Mouse (Mus musculus): ENCODE data around the gene Zfp85. TPM values are rescaled to one million over a fixed set of nuclear protein-coding genes. Genes with fewer than 3 reads are reported as not detected.
"Not testable (repeated sequence)": the region's sequence is repeated elsewhere in the genome, so short reads cannot be mapped to it uniquely, and the experiment has no call there.

Gene Zfp85
- polyA plus RNA-seq, 1 experiment from 2014 or later, result 0.81 TPM

GRCm38 (mm10) chr13:67743896-67744295 lies 11.1 kb downstream of the Zfp85 start:
- no peaks in the 10 kb centered on the region for H3K27me3 ChIP-seq (ENCODE audit: control insufficient read depth, insufficient read depth, low read depth, low read length)
- no peak overlapping the region for H3K4me2 ChIP-seq (ENCODE audit: low read depth, low read length)
- no peak overlapping the region for H3K27ac ChIP-seq (ENCODE audit: low read length)
- no peaks in the 10 kb centered on the region for H3K9me3 ChIP-seq (replicated peaks; ENCODE audit: control insufficient read depth, low read length)
- no peak overlapping the region for H3K9ac ChIP-seq (ENCODE audit: low read depth, low read length)
- no peaks in the 10 kb centered on the region for H3K4me1 ChIP-seq (ENCODE audit: control insufficient read depth, low read depth, low read length)
- peaks cover 5% of the 10 kb centered on the region for H3K36me3 ChIP-seq (ENCODE audit: control insufficient read depth, insufficient read depth)
- no peak for ATAC-seq (ENCODE audit: low read depth)
- WGBS (ENCODE audit: insufficient replicate concordance), result 81% methylated on average over 9 of the region's 9 CpGs
- no peak overlapping the region for H3K4me3 ChIP-seq (ENCODE audit: low read depth, low read length)

- no peak overlapping the region for H3K4me2 ChIP-seq (ENCODE audit: low read depth, low read length)
- ATAC-seq (ENCODE audit: low read depth), result no peak
- no peaks in the 10 kb centered on the region for H3K4me1 ChIP-seq (ENCODE audit: control insufficient read depth, low read depth, low read length)
- 75% methylated on average over 3 of the region's 3 CpGs for WGBS (ENCODE audit: insufficient replicate concordance)
- no peak overlapping the region for H3K9ac ChIP-seq (ENCODE audit: low read depth, low read length)
- no peaks in the 10 kb centered on the region for H3K9me3 ChIP-seq (replicated peaks; ENCODE audit: control insufficient read depth, low read length)
- H3K36me3 ChIP-seq (ENCODE audit: control insufficient read depth, insufficient read depth), result peaks cover under 1% of the 10 kb centered on the region; the same call in 1 of the 2 replicates
- no peak overlapping the region for H3K4me3 ChIP-seq (ENCODE audit: low read depth, low read length)
- no peak overlapping the region for H3K27ac ChIP-seq (ENCODE audit: low read length)
- no peaks in the 10 kb centered on the region for H3K27me3 ChIP-seq (ENCODE audit: control insufficient read depth, insufficient read depth, low read depth, low read length)
These were observed 12.1 kb downstream of the Zfp85 start for GRCm38 (mm10) chr13:67742941-67743340.

- not testable (repeated sequence) for H3K4me3 ChIP-seq (ENCODE audit: low read depth, low read length); H3K27ac ChIP-seq (ENCODE audit: low read length); H3K4me1 ChIP-seq (ENCODE audit: control insufficient read depth, low read depth, low read length); H3K36me3 ChIP-seq (ENCODE audit: control insufficient read depth, insufficient read depth); H3K27me3 ChIP-seq (ENCODE audit: control insufficient read depth, insufficient read depth, low read depth, low read length); ATAC-seq (ENCODE audit: low read depth); H3K4me2 ChIP-seq (ENCODE audit: low read depth, low read length); H3K9me3 ChIP-seq (replicated peaks; ENCODE audit: control insufficient read depth, low read length); H3K9ac ChIP-seq (ENCODE audit: low read depth, low read length)
- WGBS (ENCODE audit: insufficient replicate concordance), result 80% methylated on average over 9 of the region's 9 CpGs
These were observed 20.6 kb downstream of the Zfp85 start for GRCm38 (mm10) chr13:67734391-67734790.

GRCm38 (mm10) chr13:67729441-67729840 lies 25.6 kb downstream of the Zfp85 start:
- H3K9me3 ChIP-seq (replicated peaks; ENCODE audit: control insufficient read depth, low read length); H3K27ac ChIP-seq (ENCODE audit: low read length); H3K9ac ChIP-seq (ENCODE audit: low read depth, low read length); H3K4me1 ChIP-seq (ENCODE audit: control insufficient read depth, low read depth, low read length); H3K27me3 ChIP-seq (ENCODE audit: control insufficient read depth, insufficient read depth, low read depth, low read length); H3K36me3 ChIP-seq (ENCODE audit: control insufficient read depth, insufficient read depth): not testable (repeated sequence)
- peak overlapping the region; percentile 51 for H3K4me3 ChIP-seq (ENCODE audit: low read depth, low read length)
- 44% methylated on average over 4 of the region's 4 CpGs for WGBS (ENCODE audit: insufficient replicate concordance)
- H3K4me2 ChIP-seq (ENCODE audit: low read depth, low read length), result peak overlapping the region; percentile 50
- ATAC-seq (ENCODE audit: low read depth), result 0 out of 2 replicates have a peak, but pooled peaks have one; percentile 56

- Histone ChIP-seq H3K9me3 (replicated peaks; ENCODE audit: control insufficient read depth, low read length) (no peaks in the 10 kb centered on the region), H3K36me3 (ENCODE audit: control insufficient read depth, insufficient read depth) (no peaks in the 10 kb centered on the region), H3K27me3 (ENCODE audit: control insufficient read depth, insufficient read depth, low read depth, low read length) (no peaks in the 10 kb centered on the region), H3K4me2 (ENCODE audit: low read depth, low read length) (peak within 1 kb of the TSS; percentile 50), H3K4me3 (ENCODE audit: low read depth, low read length) (peak within 1 kb of the TSS; percentile 51), H3K9ac (ENCODE audit: low read depth, low read length) (peak within 1 kb of the TSS; percentile 17), H3K4me1 (ENCODE audit: control insufficient read depth, low read depth, low read length) (no peaks in the 10 kb centered on the region), H3K27ac (ENCODE audit: low read length) (no peak within 1 kb of the TSS)
- WGBS (ENCODE audit: insufficient replicate concordance), result 3% methylated on average over 19 of the region's 21 CpGs
- peak; percentile 51 for ATAC-seq (ENCODE audit: low read depth)
These were observed 26.2 kb downstream of the Zfp85 start, which contains the start of gene Zfp65 for GRCm38 (mm10) chr13:67728641-67729318. TSS of gene Zfp65 (minus strand) at chr13:67729173.

GRCm38 (mm10) chr13:67728106-67728505 lies 26.9 kb downstream of the Zfp85 start:
- no peak overlapping the region for H3K27ac ChIP-seq (ENCODE audit: low read length)
- no peaks in the 10 kb centered on the region for H3K27me3 ChIP-seq (ENCODE audit: control insufficient read depth, insufficient read depth, low read depth, low read length)
- peaks cover 2% of the 10 kb centered on the region; the same call in 1 of the 2 replicates for H3K4me1 ChIP-seq (ENCODE audit: control insufficient read depth, low read depth, low read length)
- H3K4me3 ChIP-seq (ENCODE audit: low read depth, low read length), result no peak overlapping the region
- H3K9ac ChIP-seq (ENCODE audit: low read depth, low read length), result no peak overlapping the region
- no peaks in the 10 kb centered on the region for H3K9me3 ChIP-seq (replicated peaks; ENCODE audit: control insufficient read depth, low read length)
- no peak overlapping the region for H3K4me2 ChIP-seq (ENCODE audit: low read depth, low read length)
- ATAC-seq (ENCODE audit: low read depth), result no peak
- WGBS (ENCODE audit: insufficient replicate concordance), result 50% methylated on average over 1 of the region's 1 CpGs
- no peaks in the 10 kb centered on the region for H3K36me3 ChIP-seq (ENCODE audit: control insufficient read depth, insufficient read depth)

GRCm38 (mm10) chr13:67725331-67725730 lies 29.7 kb downstream of the Zfp85 start:
- ATAC-seq (ENCODE audit: low read depth); H3K36me3 ChIP-seq (ENCODE audit: control insufficient read depth, insufficient read depth); H3K4me2 ChIP-seq (ENCODE audit: low read depth, low read length); H3K9me3 ChIP-seq (replicated peaks; ENCODE audit: control insufficient read depth, low read length); H3K27me3 ChIP-seq (ENCODE audit: control insufficient read depth, insufficient read depth, low read depth, low read length); H3K27ac ChIP-seq (ENCODE audit: low read length); H3K4me3 ChIP-seq (ENCODE audit: low read depth, low read length); H3K9ac ChIP-seq (ENCODE audit: low read depth, low read length); H3K4me1 ChIP-seq (ENCODE audit: control insufficient read depth, low read depth, low read length): not testable (repeated sequence)
- WGBS (ENCODE audit: insufficient replicate concordance), result 68% methylated on average over 2 of the region's 2 CpGs

- Histone ChIP-seq H3K27me3 (ENCODE audit: control insufficient read depth, insufficient read depth, low read depth, low read length) (no peaks in the 10 kb centered on the region), H3K27ac (ENCODE audit: low read length) (peak overlapping the region; percentile 9; the same call in 1 of the 2 replicates), H3K36me3 (ENCODE audit: control insufficient read depth, insufficient read depth) (no peaks in the 10 kb centered on the region), H3K4me2 (ENCODE audit: low read depth, low read length) (peak overlapping the region; percentile 56), H3K9ac (ENCODE audit: low read depth, low read length) (peak overlapping the region; percentile 73), H3K9me3 (replicated peaks; ENCODE audit: control insufficient read depth, low read length) (no peaks in the 10 kb centered on the region), H3K4me1 (ENCODE audit: control insufficient read depth, low read depth, low read length) (peaks cover 2% of the 10 kb centered on the region; the same call in 1 of the 2 replicates), H3K4me3 (ENCODE audit: low read depth, low read length) (peak overlapping the region; percentile 73)
- peak; percentile 94 for ATAC-seq (ENCODE audit: low read depth)
- under 1% methylated on average over 17 of the region's 17 CpGs for whole genome bisulfite sequencing (ENCODE audit: insufficient replicate concordance)
These were observed 31.1 kb downstream of the Zfp85 start for GRCm38 (mm10) chr13:67723848-67724479.

Data from liver, embryonic 16.5 days (tissue).